Mouse (Mus musculus): ENCODE measurements around the gene Nkiras2.
"Not testable (repeated sequence)": the region's sequence is repeated elsewhere in the genome, so short reads cannot be mapped to it uniquely, and the experiment has no call there.

Gene Nkiras2

GRCm38 (mm10) chr11:100603155-100603554, 15.9 kb upstream of the Nkiras2 start:
- no peak for DNase-seq

- DNase-seq, result no peak
Measured at GRCm38 (mm10) chr11:100603813-100604212, 15.2 kb upstream of the Nkiras2 start.

DNA sequence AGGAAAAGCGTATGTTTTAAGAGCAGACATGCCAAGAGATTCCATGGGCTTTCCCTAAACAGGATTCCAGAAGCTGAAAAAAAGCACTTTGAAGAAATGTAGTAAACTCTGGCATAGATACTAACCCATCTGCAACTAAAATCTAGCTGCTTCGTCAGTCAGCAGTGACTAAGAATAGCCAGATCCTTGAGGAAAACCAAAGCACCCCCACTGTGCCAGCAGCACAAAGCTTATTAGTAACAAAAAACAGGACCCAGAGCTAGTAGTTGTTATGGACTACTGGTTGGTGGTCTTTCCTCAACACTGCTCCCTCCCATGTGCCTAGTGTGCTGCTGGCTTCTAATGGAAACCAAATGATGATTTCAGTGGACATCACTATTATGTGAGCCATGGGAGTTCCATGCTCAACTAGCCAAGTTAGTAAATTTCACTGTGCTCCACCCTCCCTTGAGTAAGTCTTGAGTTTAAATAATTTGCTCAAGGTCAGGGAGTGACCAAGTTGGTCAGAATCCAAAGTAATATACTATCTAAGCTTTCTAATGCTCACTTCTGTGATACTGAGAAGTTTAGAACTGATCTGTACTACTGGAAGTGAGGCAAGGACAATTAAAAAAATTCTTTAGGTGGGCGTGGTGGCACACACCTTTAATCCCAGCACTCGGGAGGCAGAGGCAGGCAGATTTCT, 14.6 kb upstream of the Nkiras2 start:
- no peak for DNase-seq

DNA sequence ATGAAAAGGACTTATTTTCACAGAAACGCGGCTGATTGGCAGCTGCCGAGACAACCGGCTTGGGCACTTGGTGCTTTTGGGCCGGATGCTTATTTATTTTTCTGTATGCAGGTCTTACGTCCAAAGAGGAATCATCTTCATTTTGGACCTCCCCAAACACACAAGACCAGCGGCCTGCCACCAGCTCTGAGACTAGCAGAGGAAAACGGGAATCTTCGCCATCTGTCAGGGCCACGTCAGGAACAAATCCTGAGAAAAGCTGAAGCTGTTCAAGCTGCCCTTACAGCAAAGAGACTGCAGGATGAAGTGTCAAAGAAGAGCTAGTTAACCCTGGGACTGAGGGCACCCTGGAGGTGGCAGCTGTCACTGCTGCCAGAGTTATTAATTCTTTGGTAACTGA, 13.6 kb upstream of the Nkiras2 start:
- DNase-seq, result no peak

DNA sequence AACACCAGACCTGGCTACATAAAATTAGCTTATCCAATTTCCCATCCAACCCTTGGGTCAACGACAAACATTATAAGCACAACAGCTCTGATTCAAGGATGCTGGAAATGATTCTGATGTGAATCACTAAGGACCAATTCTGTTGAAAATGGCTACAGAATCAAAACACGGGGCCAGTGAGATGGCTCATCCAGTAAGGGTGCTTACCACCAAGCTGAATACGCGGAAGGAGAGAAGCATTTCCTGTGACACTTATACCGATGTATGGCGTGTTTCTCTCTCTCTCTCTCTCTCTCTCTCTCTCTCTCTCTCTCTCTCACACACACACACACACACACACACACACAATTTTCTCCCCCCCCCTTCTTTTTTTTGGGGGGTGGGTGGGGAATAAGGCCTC, 11.9 kb upstream of the Nkiras2 start:
- no peak for DNase-seq

DNA sequence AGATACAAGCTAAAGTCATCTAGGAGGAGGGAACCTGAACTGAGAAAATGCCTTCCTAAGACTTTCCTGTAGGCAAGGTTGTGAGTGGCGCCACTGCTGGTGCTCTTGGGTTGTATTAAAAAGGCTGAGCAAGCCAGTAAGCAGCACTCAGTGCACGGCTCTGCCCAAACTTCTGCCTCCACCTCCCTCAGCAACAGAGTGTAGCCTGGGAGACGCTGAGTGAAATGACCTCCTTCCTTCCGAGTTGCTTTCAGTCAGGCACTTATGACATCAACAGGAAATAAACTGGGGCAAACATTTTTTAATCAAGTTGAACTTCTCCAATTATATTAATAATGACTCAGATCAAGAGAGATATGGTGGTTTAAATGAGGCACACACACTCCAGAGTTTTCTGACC, 10.2 kb upstream of the Nkiras2 start:
- no peak for DNase-seq

- no peak for DNase-seq
Measured at GRCm38 (mm10) chr11:100609355-100609996, 9.6 kb upstream of the Nkiras2 start.

DNA sequence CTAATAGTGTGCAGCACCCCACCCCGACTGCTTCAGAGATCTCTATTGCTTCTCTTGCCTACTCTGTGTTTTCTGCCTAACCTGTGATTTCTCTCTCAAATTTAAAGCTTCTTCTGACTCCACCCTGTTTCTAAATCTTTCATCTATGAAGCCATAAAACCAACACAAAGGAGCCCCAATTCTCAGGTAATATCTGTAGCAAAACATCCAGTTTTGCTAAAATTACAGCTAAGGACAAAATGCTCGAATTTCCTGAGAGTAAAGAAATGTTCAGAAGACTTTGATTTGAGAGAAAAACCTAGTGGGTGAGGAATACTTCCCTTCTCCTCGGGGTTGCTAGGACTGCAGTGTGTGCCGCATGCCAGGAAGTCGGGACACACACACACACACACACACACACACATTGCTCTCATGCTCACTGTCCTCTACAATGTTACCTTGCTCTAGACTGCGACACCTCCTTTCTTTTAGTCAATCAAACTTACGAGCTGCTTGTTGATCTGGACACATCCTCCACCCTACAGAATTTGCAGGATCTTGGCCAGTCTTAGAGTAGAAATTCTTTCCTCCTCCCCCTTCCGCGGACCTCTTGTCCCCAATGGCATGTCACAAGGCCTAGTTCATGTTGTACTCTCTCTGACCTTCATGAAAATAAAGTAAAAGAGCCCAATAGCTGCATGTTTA, 8.9 kb upstream of the Nkiras2 start:
- peak in 1 of 2 experiments; percentile 15 for DNase-seq

DNA sequence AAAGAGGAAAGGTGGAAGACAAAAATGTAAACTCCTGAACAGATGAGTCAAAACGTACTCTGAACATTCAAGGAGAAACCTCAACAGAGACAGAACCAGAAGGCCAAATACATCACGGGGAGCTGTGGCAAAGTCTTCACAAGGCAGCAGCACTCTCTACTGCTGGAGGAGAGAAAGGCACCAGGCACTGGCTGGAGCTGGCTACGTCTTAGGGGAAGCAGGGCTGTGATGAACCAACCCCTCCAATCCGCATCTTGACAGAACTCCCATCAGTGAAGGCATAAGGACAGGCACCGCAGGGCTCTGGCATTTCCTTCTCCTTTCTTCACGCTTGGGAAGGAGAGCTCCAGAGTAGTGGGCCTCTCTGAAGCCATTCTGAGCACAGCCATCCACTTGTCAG, 7.4 kb upstream of the Nkiras2 start:
- DNase-seq, result no peak

- DNase-seq, result no peak
Measured at GRCm38 (mm10) chr11:100613241-100613640, 5.8 kb upstream of the Nkiras2 start.

GRCm38 (mm10) chr11:100616332-100616731, 2.7 kb upstream of the Nkiras2 start:
- DNase-seq, result no peak

DNA sequence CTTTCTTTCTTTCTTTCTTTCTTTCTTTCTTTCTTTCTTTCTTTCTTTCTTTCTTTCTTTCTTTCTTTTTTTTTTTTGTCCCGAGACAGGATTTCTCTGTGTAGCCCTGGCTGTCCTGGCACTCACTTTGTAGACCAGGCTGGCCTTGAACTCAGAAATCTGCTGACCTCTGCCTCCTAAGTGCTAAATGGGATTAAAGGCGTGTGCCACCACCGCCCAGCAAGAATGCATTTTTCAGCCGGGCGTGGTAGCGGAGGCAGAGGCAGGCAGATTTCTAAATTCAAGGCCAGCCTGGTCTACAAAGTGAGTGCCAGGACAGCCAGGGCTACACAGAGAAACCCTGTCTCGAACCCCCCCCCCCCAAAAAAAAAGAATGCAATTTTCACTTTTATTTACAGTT, 2.2 kb upstream of the Nkiras2 start:
- not testable (repeated sequence) for DNase-seq

- no peak for DNase-seq
Measured at GRCm38 (mm10) chr11:100617480-100617879, 1.6 kb upstream of the Nkiras2 start.

DNA sequence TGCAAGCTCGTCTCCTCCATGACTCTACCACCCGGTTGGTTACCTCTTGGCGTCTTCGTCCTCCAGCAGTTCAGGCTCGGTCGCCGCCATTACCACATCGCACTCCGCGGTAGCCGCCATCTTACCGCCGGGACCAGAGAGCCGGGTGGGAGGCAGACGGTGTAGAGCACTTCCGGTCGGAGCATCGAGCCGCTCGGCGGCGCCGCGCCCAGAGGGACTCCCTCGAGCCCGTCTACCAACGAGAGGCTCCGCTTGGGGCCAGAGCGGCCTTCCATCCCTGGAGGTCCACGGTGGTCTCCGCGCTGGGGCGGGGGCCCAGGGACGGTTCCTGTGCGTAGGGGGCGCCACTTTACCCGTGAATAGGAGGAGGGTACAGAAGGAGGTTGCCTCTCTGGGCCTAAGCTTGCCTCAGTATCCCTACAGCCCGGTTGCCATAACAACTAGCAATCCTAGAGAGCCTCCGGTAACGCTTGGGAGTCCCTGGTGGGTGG, 486 bp downstream of the Nkiras2 start:
- peak; percentile 96 to 98 for DNase-seq

GRCm38 (mm10) chr11:100619982-100620381, 938 bp downstream of the Nkiras2 start, which contains the start of gene Dnajc7:
Gene Dnajc7 (minus strand): TSS chr11:100620168.
- DNase-seq, result no peak

- DNase-seq, result peak; percentile 97
Measured at GRCm38 (mm10) chr11:100622714-100623113, 3.7 kb downstream of the Nkiras2 start.

- DNase-seq, result peak; percentile 73 to 79
Measured at GRCm38 (mm10) chr11:100623867-100624266, 4.8 kb downstream of the Nkiras2 start.

DNA sequence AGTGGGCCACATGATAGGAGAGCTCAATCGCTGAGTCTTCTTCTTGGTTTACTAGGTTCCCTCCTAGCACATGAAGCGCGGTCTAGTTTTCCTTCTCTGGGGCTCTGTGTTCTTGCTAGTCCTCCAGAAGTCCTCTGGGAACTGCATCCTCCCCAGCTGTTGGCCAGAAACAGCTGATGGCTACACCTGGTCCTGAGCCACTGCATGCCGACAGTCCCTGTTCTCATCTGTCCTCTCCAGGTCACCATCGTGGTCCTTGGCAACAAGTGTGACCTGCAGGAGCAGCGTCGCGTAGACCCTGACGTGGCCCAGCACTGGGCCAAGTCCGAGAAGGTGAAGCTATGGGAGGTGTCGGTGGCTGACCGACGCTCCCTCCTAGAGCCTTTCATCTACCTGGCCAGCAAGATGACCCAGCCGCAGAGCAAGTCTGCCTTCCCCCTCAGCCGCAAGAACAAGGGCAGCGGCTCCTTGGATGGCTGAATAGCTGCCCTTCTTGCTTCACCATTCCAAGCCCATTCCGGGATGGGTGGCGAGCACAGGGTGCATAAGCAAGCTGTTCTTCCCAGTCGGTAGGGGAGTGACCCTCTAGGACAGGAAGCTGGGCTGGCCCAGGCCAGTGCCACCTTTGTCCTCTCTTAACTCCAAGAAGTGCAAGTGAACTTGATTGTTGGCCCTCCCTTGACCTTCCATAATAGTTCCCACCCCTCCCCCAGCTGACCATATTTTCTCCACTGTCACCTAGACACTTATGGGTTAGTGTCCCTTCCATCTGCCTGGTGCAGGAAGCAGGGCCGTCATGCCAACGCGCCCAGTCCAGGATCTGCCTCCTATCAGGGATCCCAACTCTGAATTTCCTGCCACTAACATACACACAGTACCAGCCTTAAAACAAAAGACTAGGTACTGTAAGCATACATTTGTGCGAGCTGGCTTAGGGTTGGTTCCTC, 7.0 kb downstream of the Nkiras2 start:
- no peak for DNase-seq

DNA sequence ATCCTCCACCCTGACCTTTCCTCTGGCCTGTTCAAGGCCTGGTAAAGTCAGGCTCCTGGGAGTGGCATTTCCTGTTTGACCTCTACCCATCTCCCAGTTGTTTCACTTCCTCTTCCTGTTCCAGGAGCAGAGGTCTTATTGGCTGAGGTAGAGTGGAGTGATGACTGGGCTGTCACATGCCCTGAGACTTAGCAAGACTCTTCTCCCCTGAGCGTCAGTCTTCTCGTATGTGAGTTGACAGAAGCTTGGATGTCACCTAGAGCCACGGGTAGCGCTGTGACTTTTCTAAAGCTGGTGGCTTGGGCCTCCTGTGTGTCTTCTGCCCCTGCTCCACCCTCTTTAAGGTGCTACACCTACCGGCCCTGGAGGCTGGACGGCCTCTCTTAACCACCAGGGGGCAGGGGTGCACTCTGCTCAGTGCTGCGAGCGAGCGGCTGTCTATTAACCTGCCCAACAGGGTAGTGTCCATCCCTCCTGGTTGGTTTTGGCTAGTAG, 7.7 kb downstream of the Nkiras2 start:
- DNase-seq, result peak; percentile 88 to 91

DNA sequence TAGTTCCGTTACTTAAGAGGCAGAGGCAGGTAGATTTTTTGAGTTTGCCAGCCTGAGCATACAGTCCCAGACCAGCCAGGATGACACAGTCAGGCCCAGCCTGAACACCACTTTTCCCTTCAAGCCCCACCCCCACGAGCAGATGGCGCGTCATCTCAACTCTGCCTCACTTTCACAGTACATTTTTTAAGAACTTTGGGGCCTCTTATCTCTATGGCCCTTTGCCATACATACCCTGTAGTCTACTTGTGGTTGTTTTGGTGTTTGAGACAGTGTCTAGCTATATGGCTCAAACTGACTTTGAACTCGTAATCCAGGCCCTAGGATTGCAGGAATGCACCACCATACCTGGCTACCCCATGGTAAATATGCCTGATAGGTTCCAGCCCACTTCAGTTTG, 9.0 kb downstream of the Nkiras2 start:
- no peak for DNase-seq

DNA sequence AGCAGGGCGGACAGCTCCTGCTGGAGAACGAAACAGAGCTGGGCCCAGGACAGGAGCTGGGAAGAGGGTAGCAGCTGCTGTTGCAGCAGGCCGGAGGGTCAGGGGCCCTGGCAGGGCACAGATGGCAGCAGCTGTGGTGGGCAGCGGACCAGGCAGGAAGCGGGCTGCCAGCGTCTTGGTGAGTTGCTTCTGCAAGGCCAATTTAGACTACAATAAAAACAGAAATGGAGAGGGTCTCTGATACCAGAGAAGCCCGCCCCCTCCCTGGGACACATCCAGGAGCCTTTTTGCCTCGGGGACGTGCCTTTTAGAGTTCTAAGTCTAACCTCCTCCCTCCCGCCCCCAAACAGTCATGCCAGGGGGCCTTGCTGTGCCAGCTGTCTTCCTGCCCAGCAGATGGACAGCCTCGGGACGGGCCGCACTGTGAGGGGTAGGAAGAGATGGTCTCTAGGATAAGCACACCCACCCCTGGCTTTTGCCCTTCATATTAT, 9.9 kb downstream of the Nkiras2 start:
- DNase-seq, result peak; percentile 38 to 41

GRCm38 (mm10) chr11:100634530-100634929, 15.5 kb downstream of the Nkiras2 start:
- DNase-seq, result no peak
